Mouse (Mus musculus): ENCODE results near the gene Cog1. TPM values are rescaled to one million over a fixed set of nuclear protein-coding genes. Genes with fewer than 3 reads are reported as not detected.

Cog1 gene
- polyA plus RNA-seq, 1 experiment: 49.9 TPM

GRCm38 (mm10) chr11:113631302-113631701 lies 17.7 kb upstream of the Cog1 start:
- TF ChIP-seq CTCF (IDR thresholded peaks at IDR 0.05; ENCODE audit: low read depth, low read length) (no peak), POLR2A (IDR thresholded peaks at IDR 0.05; ENCODE audit: borderline replicate concordance, low read depth, low read length) (no peak)
- no peak overlapping the region for H3K27ac ChIP-seq (ENCODE audit: insufficient read depth, low read depth, low read length)

GRCm38 (mm10) chr11:113631862-113632261 lies 17.1 kb upstream of the Cog1 start:
- H3K27ac ChIP-seq (ENCODE audit: insufficient read depth, low read depth, low read length): no peak overlapping the region
- H3K4me3 ChIP-seq (ENCODE audit: insufficient read depth, low read length): no peak overlapping the region
- TF ChIP-seq CTCF (IDR thresholded peaks at IDR 0.05; ENCODE audit: low read depth, low read length): no peak
- no peaks in the 10 kb centered on the region for H3K4me1 ChIP-seq (ENCODE audit: control insufficient read depth, insufficient read depth, low read length)

More at GRCm38 (mm10) chr11:113631302-113631701, 17.7 kb upstream of the Cog1 start:
- H3K4me3 ChIP-seq (ENCODE audit: insufficient read depth, low read length): no peak overlapping the region
- H3K4me1 ChIP-seq (ENCODE audit: control insufficient read depth, insufficient read depth, low read length): no peaks in the 10 kb centered on the region

GRCm38 (mm10) chr11:113632303-113632702 lies 16.7 kb upstream of the Cog1 start:
- no peak overlapping the region for H3K4me3 ChIP-seq (ENCODE audit: insufficient read depth, low read length)
- no peak for TF ChIP-seq POLR2A (IDR thresholded peaks at IDR 0.05; ENCODE audit: borderline replicate concordance, low read depth, low read length)
- TF ChIP-seq CTCF (IDR thresholded peaks at IDR 0.05; ENCODE audit: low read depth, low read length): no peak
- H3K27ac ChIP-seq (ENCODE audit: insufficient read depth, low read depth, low read length): no peak overlapping the region
- H3K4me1 ChIP-seq (ENCODE audit: control insufficient read depth, insufficient read depth, low read length): no peaks in the 10 kb centered on the region

DNA sequence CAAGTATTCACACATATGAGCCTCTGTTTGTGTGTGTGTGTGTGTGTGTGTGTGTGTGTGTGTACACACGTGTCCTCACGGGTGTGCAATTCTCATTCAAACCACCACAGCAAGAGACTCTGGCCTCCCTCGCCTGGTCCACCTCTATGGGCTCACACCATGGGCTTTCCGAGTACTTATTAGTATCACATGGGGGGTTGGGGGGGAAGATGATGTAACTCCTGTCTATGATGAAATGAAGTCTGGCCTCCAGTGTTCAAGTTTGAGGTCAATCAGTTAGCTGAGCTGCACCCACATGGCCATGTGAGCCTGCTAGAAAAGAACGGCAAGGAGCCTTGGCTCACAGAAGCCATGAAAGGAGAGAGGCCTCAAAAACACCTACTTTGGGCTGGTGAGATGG lies 15.6 kb upstream of the Cog1 start:
- Histone ChIP-seq H3K27ac (ENCODE audit: insufficient read depth, low read depth, low read length) (no peak overlapping the region), H3K4me1 (ENCODE audit: control insufficient read depth, insufficient read depth, low read length) (no peaks in the 10 kb centered on the region), H3K4me3 (ENCODE audit: insufficient read depth, low read length) (no peak overlapping the region)
- TF ChIP-seq CTCF (IDR thresholded peaks at IDR 0.05; ENCODE audit: low read depth, low read length) (no peak), POLR2A (IDR thresholded peaks at IDR 0.05; ENCODE audit: borderline replicate concordance, low read depth, low read length) (no peak)

GRCm38 (mm10) chr11:113634699-113635121 lies 14.3 kb upstream of the Cog1 start:
- TF ChIP-seq CTCF (IDR thresholded peaks at IDR 0.05; ENCODE audit: low read depth, low read length) (no peak), POLR2A (IDR thresholded peaks at IDR 0.05; ENCODE audit: borderline replicate concordance, low read depth, low read length) (no peak)
- no peak overlapping the region for H3K4me3 ChIP-seq (ENCODE audit: insufficient read depth, low read length)
- no peak overlapping the region for H3K27ac ChIP-seq (ENCODE audit: insufficient read depth, low read depth, low read length)
- peaks cover 2% of the 10 kb centered on the region; the same call in 1 of the 2 replicates for H3K4me1 ChIP-seq (ENCODE audit: control insufficient read depth, insufficient read depth, low read length)

- H3K4me3 ChIP-seq (ENCODE audit: insufficient read depth, low read length): no peak overlapping the region
- no peak overlapping the region for H3K27ac ChIP-seq (ENCODE audit: insufficient read depth, low read depth, low read length)
- no peak for TF ChIP-seq CTCF (IDR thresholded peaks at IDR 0.05; ENCODE audit: low read depth, low read length)
- no peak for TF ChIP-seq POLR2A (IDR thresholded peaks at IDR 0.05; ENCODE audit: borderline replicate concordance, low read depth, low read length)
- H3K4me1 ChIP-seq (ENCODE audit: control insufficient read depth, insufficient read depth, low read length): peaks cover 2% of the 10 kb centered on the region; the same call in 1 of the 2 replicates
These were observed 10.3 kb upstream of the Cog1 start for GRCm38 (mm10) chr11:113638680-113639079.

DNA sequence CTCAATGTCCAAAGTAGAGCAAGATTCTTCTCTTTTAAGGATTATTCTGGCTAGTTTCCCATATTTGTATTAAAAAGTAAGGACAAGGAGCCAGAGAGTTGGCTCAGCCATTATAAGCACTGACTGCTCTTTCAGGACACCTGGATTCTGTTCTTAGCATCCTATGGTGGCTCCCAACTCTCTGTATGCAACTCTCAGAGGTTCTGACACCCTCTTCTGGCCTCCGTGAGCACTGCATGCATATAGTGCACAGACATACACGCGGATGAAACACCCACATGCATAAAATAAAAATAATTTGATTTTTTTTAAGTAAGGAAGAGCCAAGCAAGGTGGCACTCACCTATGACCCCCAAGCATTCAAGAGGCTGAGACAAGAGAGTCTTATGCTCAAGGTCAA lies 3.8 kb upstream of the Cog1 start:
- H3K27ac ChIP-seq (ENCODE audit: insufficient read depth, low read depth, low read length): no peak overlapping the region
- no peak overlapping the region for H3K4me3 ChIP-seq (ENCODE audit: insufficient read depth, low read length)
- peaks cover 4% of the 10 kb centered on the region for H3K4me1 ChIP-seq (ENCODE audit: control insufficient read depth, insufficient read depth, low read length)
- TF ChIP-seq CTCF (IDR thresholded peaks at IDR 0.05; ENCODE audit: low read depth, low read length) (no peak), POLR2A (IDR thresholded peaks at IDR 0.05; ENCODE audit: borderline replicate concordance, low read depth, low read length) (no peak)

DNA sequence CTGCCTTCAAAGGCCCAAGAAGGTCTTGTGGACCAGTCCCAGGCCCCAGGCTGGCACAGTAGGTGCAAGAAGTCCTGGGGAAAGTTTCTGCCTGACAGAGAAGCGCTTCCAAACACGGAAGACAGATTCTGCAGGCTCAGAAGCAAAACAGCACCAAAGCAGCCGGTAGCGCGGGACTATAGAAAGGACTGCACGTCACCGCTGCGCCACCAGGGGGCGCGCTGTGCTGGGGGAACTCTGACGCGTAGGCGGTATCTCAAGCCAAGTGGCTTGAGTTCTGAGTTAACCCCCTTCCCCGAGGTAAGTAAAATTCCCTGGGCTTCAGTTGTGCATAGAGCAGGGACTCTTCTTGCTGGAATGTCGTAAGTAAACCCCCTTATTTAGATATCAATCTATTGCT lies 817 bp upstream of the Cog1 start:
- no peak for TF ChIP-seq POLR2A (IDR thresholded peaks at IDR 0.05; ENCODE audit: borderline replicate concordance, low read depth, low read length)
- peak; percentile 93 for TF ChIP-seq CTCF (IDR thresholded peaks at IDR 0.05; ENCODE audit: low read depth, low read length)
- Histone ChIP-seq H3K27ac (ENCODE audit: insufficient read depth, low read depth, low read length) (no peak overlapping the region), H3K4me1 (ENCODE audit: control insufficient read depth, insufficient read depth, low read length) (peaks cover 11% of the 10 kb centered on the region), H3K4me3 (ENCODE audit: insufficient read depth, low read length) (no peak overlapping the region)

GRCm38 (mm10) chr11:113649353-113650210 lies 613 bp downstream of the Cog1 start, which contains the start of gene Slc39a11:
TSS of gene Slc39a11 (minus strand) at chr11:113650079.
- Histone ChIP-seq H3K4me1 (ENCODE audit: control insufficient read depth, insufficient read depth, low read length) (peaks cover 11% of the 10 kb centered on the region), H3K4me3 (ENCODE audit: insufficient read depth, low read length) (peak within 1 kb of the TSS; percentile 82)
- TF ChIP-seq POLR2A (IDR thresholded peaks at IDR 0.05; ENCODE audit: borderline replicate concordance, low read depth, low read length) (0 out of 2 replicates have a peak, but pooled peaks have one; percentile 19), CTCF (IDR thresholded peaks at IDR 0.05; ENCODE audit: low read depth, low read length) (no peak)

GRCm38 (mm10) chr11:113651206-113651906 lies 2.4 kb downstream of the Cog1 start:
- Histone ChIP-seq H3K4me1 (ENCODE audit: control insufficient read depth, insufficient read depth, low read length) (peaks cover 11% of the 10 kb centered on the region), H3K4me3 (ENCODE audit: insufficient read depth, low read length) (no peak overlapping the region), H3K27ac (ENCODE audit: insufficient read depth, low read depth, low read length) (no peak overlapping the region)
- TF ChIP-seq CTCF (IDR thresholded peaks at IDR 0.05; ENCODE audit: low read depth, low read length) (no peak), POLR2A (IDR thresholded peaks at IDR 0.05; ENCODE audit: borderline replicate concordance, low read depth, low read length) (no peak)

More at GRCm38 (mm10) chr11:113649353-113650210, 613 bp downstream of the Cog1 start, which contains the start of gene Slc39a11:
- peak within 1 kb of the TSS; percentile 53 for H3K27ac ChIP-seq (ENCODE audit: insufficient read depth, low read depth, low read length)

Data from bone marrow macrophage, adult 2 months (primary cell).